Mouse (Mus musculus) right cerebral cortex, postnatal 10 days (tissue): ENCODE measurements at regions not wholly inside any gene's neighbourhood (a gene's known extent, or its start where the extent isn't known, plus 50 kb on each side); places are given as distances from the start of the nearest gene placed in this dataset.
A peak's percentile ranks its signal among the peaks of the same experiment; 100 is the strongest.

Experiments used
- DNase-seq, 2 experiments: peaks; one replicate each; pipeline ENCODE4 v3.0.0; 2021; ENCODE audit warnings: low spot score in 2 of 2

- DNase-seq: peak in 1 of 2 experiments; percentile 17
Observed at GRCm38 (mm10) chr1:113823493-113823892, 1861.1 kb upstream of the Cntnap5a start.

GRCm38 (mm10) chr1:113852481-113852880, 1832.1 kb upstream of the Cntnap5a start:
- no peak for DNase-seq
